Comparison of ENCODE assay signal across 34 mouse cellular contexts in genomic region chr4:129977256-129977655, GRCm38 (mm10). TPM values are rescaled to one million over a fixed set of nuclear protein-coding genes. Genes with fewer than 3 reads are reported as not detected.
DNase-seq lines count a peak whose midpoint lies in the region; ATAC-seq and TF ChIP-seq lines count a peak whose summit lies in the region.
"Had no signal": no experiment of that assay in that cellular context is flagged by ENCODE, and none has a peak within 500 bp of the region (broad histone marks: within the 10 kb centered on the region; RNA-seq: fewer than 3 reads in every experiment).

No protein-coding gene starts in this region.

- H3K9me3 ChIP-seq in E14TG2a.4 (ENCODE audit: low read length), result no peaks in the 10 kb centered on the region
- H3K9me3 ChIP-seq in midbrain, embryonic 11.5 days (ENCODE audit: control insufficient read depth, low read length), result no peaks in the 10 kb centered on the region
- H3K9me3 ChIP-seq: embryonic facial prominence, embryonic 13.5 days; forebrain, embryonic 10.5 days; G1E; heart, embryonic 12.5 days; hindbrain, embryonic 13.5 days; liver, embryonic 12.5 days had no signal

- H3K27me3 ChIP-seq in E14TG2a.4 (ENCODE audit: insufficient read depth, low read length), result peaks cover 70% of the 10 kb centered on the region
- H3K27me3 ChIP-seq in midbrain, embryonic 11.5 days (ENCODE audit: control insufficient read depth, insufficient read depth, low read length), result no peaks in the 10 kb centered on the region

- H3K4me1 ChIP-seq in E14TG2a.4 (replicated peaks; ENCODE audit: low read depth, low read length), result peaks cover 84% of the 10 kb centered on the region
- peaks cover 4% of the 10 kb centered on the region; the same call in 1 of the 2 replicates for H3K4me1 ChIP-seq in midbrain, embryonic 11.5 days (ENCODE audit: control insufficient read depth, insufficient read depth, low read length)
- H3K4me1 ChIP-seq: liver, embryonic 12.5 days had no signal

- TF ChIP-seq CTCF in E14TG2a.4 (conservative IDR thresholded peaks at IDR 0.05; ENCODE audit: low read length), result no peak

- WGBS in midbrain, embryonic 11.5 days, result 76% methylated on average over 4 of the region's 4 CpGs

- no peak overlapping the region for H3K4me2 ChIP-seq in midbrain, embryonic 11.5 days
- H3K4me2 ChIP-seq: embryonic facial prominence, embryonic 13.5 days; heart, embryonic 12.5 days; hindbrain, embryonic 13.5 days; liver, embryonic 12.5 days had no signal

- ATAC-seq in megakaryocyte progenitor cell, adult 5-6 weeks (replicated peaks; ENCODE audit: poor library complexity), result no peak; the same call in 1 of the 2 replicates
- no peak for ATAC-seq in midbrain, embryonic 11.5 days (ENCODE audit: low FRiP score)
- ATAC-seq: forebrain, embryonic 16.5 days; liver, embryonic 12.5 days; liver, postnatal 0 days had no signal

- H3K4me3 ChIP-seq in E14TG2a.4 (replicated peaks; ENCODE audit: low read length), result peak overlapping the region; percentile 41; the same call in 1 of the 2 replicates
- no peak overlapping the region for H3K4me3 ChIP-seq in midbrain, embryonic 11.5 days (ENCODE audit: low read depth, low read length)
- H3K4me3 ChIP-seq: embryonic facial prominence, embryonic 13.5 days; forebrain, embryonic 10.5 days; heart, adult 2 months; heart, embryonic 12.5 days; hindbrain, embryonic 13.5 days; liver, embryonic 12.5 days had no signal

- no peaks in the 10 kb centered on the region for H3K36me3 ChIP-seq in E14TG2a.4 (ENCODE audit: insufficient read depth, low read length)
- H3K36me3 ChIP-seq in midbrain, embryonic 11.5 days (ENCODE audit: control insufficient read depth, insufficient read depth, low read length), result no peaks in the 10 kb centered on the region
- H3K36me3 ChIP-seq: embryonic facial prominence, embryonic 13.5 days; forebrain, embryonic 10.5 days; G1E; heart, embryonic 12.5 days; hindbrain, embryonic 13.5 days; liver, embryonic 12.5 days had no signal

- peak; percentile 76 for DNase-seq in ES-CJ7 (ENCODE audit: low read depth, low spot score)
- peak; percentile 67 for DNase-seq in adrenal gland, postnatal 10 days
- peak; percentile 25 for DNase-seq in thymus, postnatal 0 days (ENCODE audit: low spot score)
- no peak for DNase-seq in cerebellum, adult 8-10 months
- no peak for DNase-seq in midbrain, embryonic 11.5 days (ENCODE audit: low spot score, missing footprints)
- DNase-seq in frontal cortex, postnatal 36 days (ENCODE audit: low spot score in 2 of 2), result no peak
- DNase-seq: B cell, adult 2 months; cerebellum, adult 9-11 months; heart, adult 2 months; heart, postnatal 4 days; kidney, adult 18-20 months; kidney, postnatal 4 days; left cerebral cortex, postnatal 4 days; liver, postnatal 0 days; lung, postnatal 4 days; midbrain, embryonic 14.5 days; right cerebral cortex, adult 18-20 months had no signal

- no peak overlapping the region for H3K9ac ChIP-seq in midbrain, embryonic 11.5 days (ENCODE audit: low read length)
- H3K9ac ChIP-seq: embryonic facial prominence, embryonic 13.5 days; heart, embryonic 12.5 days; hindbrain, embryonic 13.5 days; liver, embryonic 12.5 days; liver, postnatal 0 days had no signal

- no peak overlapping the region for H3K27ac ChIP-seq in midbrain, embryonic 11.5 days (ENCODE audit: low read depth, low read length)
- H3K27ac ChIP-seq: embryonic facial prominence, embryonic 13.5 days; forebrain, embryonic 10.5 days; heart, adult 2 months; hindbrain, embryonic 13.5 days; kidney, postnatal 0 days; liver, embryonic 12.5 days had no signal

RNA-seq across cellular contexts. Expression of gene Adgrb2, which starts 7.4 kb away (rescaled TPM):
- 10 to 100 TPM; 13.4 to 16.4 TPM for total RNA-seq in adrenal gland, postnatal 10 days (2021)
- polyA plus RNA-seq in thymus, postnatal 0 days (2015; fragmentation: Nextera tagmentation; extraction: Ambion mirVana), result 0.17 and 0.36 TPM in 2 replicates
- total RNA-seq in megakaryocyte progenitor cell, adult 5-6 weeks (2015), result not detected in 2 replicates
- 0.41 TPM in 1 of 2 replicates, not detected in the other for total RNA-seq in megakaryocyte progenitor cell, adult 5-6 weeks (2017)
- polyA plus RNA-seq in midbrain, embryonic 11.5 days (2014; fragmentation: Nextera tagmentation; extraction: Ambion mirVana), result 2.3 and 3.0 TPM in 2 replicates
- total RNA-seq: monocyte, adult 5-6 weeks; neutrophil, adult 5-6 weeks had no signal
- polyA plus RNA-seq: G1E; liver, postnatal 0 days had no signal

RNA-seq across cellular contexts. Expression of gene Spocd1, which starts 48.2 kb away (rescaled TPM):
- total RNA-seq in adrenal gland, postnatal 10 days (2021), result under 1 TPM; 0.15 to 0.30 TPM
- polyA plus RNA-seq in thymus, postnatal 0 days (2015; fragmentation: Nextera tagmentation; extraction: Ambion mirVana), result 0.05 and 0.06 TPM in 2 replicates
- total RNA-seq in megakaryocyte progenitor cell, adult 5-6 weeks (2015), result 0.05 and 0.49 TPM in 2 replicates
- 0.04 and 0.81 TPM in 2 replicates for total RNA-seq in megakaryocyte progenitor cell, adult 5-6 weeks (2017)
- polyA plus RNA-seq in midbrain, embryonic 11.5 days (2014; fragmentation: Nextera tagmentation; extraction: Ambion mirVana), result not detected in 2 replicates
- total RNA-seq: G1E; gastrocnemius, adult 8-10 months; gastrocnemius, postnatal 4 days; megakaryocyte-erythroid progenitor cell, adult 5-6 weeks; monocyte, adult 5-6 weeks; neutrophil, adult 5-6 weeks had no signal
- polyA plus RNA-seq: forebrain, embryonic 10.5 days; forebrain, embryonic 16.5 days; G1E; heart, adult 2 months; hindbrain, embryonic 13.5 days; kidney, postnatal 0 days; liver, postnatal 0 days; lung, embryonic 16.5 days; midbrain, embryonic 14.5 days; urinary bladder, adult 2 months had no signal

Comparison
In these comparisons a context has a peak if more than half of its experiments do, and no peak if none do; other contexts are left out.
1. DNase-seq: peak in ES-CJ7 (single experiment), adrenal gland, postnatal 10 days (single experiment) and thymus, postnatal 0 days (single experiment); none in cerebellum, adult 8-10 months (single experiment), midbrain, embryonic 11.5 days (single experiment) and frontal cortex, postnatal 36 days (0 of 2).
2. RNA of gene Adgrb2, which starts 7.4 kb away (total RNA-seq): 13.4 to 16.4 TPM in adrenal gland, postnatal 10 days; 0.41 TPM in megakaryocyte progenitor cell, adult 5-6 weeks; every median in the first group is over 10 times any median in the second.